Comparison of ENCODE assay signal across 24 mouse cellular contexts in genomic region chr3:28526671-28527070, GRCm38 (mm10).
DNase-seq lines count a peak whose midpoint lies in the region; ATAC-seq and TF ChIP-seq lines count a peak whose summit lies in the region.
"Had no signal": no experiment of that assay in that cellular context is flagged by ENCODE, and none has a peak within 500 bp of the region (broad histone marks: within the 10 kb centered on the region; RNA-seq: fewer than 3 reads in every experiment).

No protein-coding gene starts in this region.

- WGBS in forebrain, embryonic 13.5 days = 40% methylated on average over 2 of the region's 2 CpGs
- 19% methylated on average over 2 of the region's 2 CpGs for WGBS in forebrain, embryonic 15.5 days
- WGBS in lung, embryonic 15.5 days = 53% methylated on average over 2 of the region's 2 CpGs

- H3K36me3 ChIP-seq in forebrain, embryonic 13.5 days (ENCODE audit: poor library complexity, severe bottlenecking) = no peaks in the 10 kb centered on the region
- no peaks in the 10 kb centered on the region for H3K36me3 ChIP-seq in forebrain, embryonic 15.5 days
- no peaks in the 10 kb centered on the region for H3K36me3 ChIP-seq in lung, embryonic 15.5 days
- H3K36me3 ChIP-seq: embryonic facial prominence, embryonic 12.5 days; G1E; heart, embryonic 10.5 days; hindbrain, embryonic 12.5 days had no signal

- ATAC-seq in forebrain, embryonic 13.5 days = 0 out of 2 replicates have a peak, but pooled peaks have one; percentile 24
- ATAC-seq in forebrain, embryonic 15.5 days (replicated peaks) = no peak
- ATAC-seq in lung, embryonic 15.5 days (ENCODE audit: borderline replicate concordance, extremely low read depth, low FRiP score, low TSS enrichment) = peak; percentile 39; the same call in 1 of the 2 replicates
- ATAC-seq: CD4-positive, CD25-positive, alpha-beta regulatory T cell, adult 4 months; forebrain, postnatal 0 days; hindbrain, embryonic 16.5 days; inflammation-experienced regulatory T-cells, adult 6 months had no signal

- H3K27me3 ChIP-seq in forebrain, embryonic 13.5 days = no peaks in the 10 kb centered on the region
- no peaks in the 10 kb centered on the region for H3K27me3 ChIP-seq in forebrain, embryonic 15.5 days
- no peaks in the 10 kb centered on the region for H3K27me3 ChIP-seq in lung, embryonic 15.5 days
- H3K27me3 ChIP-seq: embryonic facial prominence, embryonic 12.5 days; hindbrain, embryonic 12.5 days had no signal

- peaks cover 16% of the 10 kb centered on the region for H3K4me1 ChIP-seq in forebrain, embryonic 13.5 days
- peaks cover 29% of the 10 kb centered on the region for H3K4me1 ChIP-seq in forebrain, embryonic 15.5 days
- H3K4me1 ChIP-seq in lung, embryonic 15.5 days = peaks cover 5% of the 10 kb centered on the region; the same call in 1 of the 2 replicates
- H3K4me1 ChIP-seq: embryonic facial prominence, embryonic 12.5 days had no signal

- TF ChIP-seq CTCF in layer of hippocampus, adult 2 months (conservative IDR thresholded peaks at IDR 0.05) = no peak

- DNase-seq in layer of hippocampus, adult 2 months (ENCODE audit: low spot score in 2 of 2) = no peak
- DNase-seq in layer of hippocampus, postnatal 36 days = no peak
- DNase-seq in lung, postnatal 25 days (ENCODE audit: low spot score) = no peak
- DNase-seq in frontal cortex, postnatal 10 days (ENCODE audit: low spot score in 2 of 2) = no peak
- DNase-seq: adrenal gland, postnatal 36 days; B cell, adult 2 months; cerebellum, adult 11 months; cerebellum, adult 8-10 months; cerebellum, postnatal 14 days; forebrain, postnatal 0 days; gastrocnemius, adult 2 months; gastrocnemius, postnatal 25 days; heart, postnatal 10 days; heart, postnatal 4 days had no signal

- no peak overlapping the region for H3K4me3 ChIP-seq in forebrain, embryonic 13.5 days
- no peak overlapping the region for H3K4me3 ChIP-seq in forebrain, embryonic 15.5 days
- H3K4me3 ChIP-seq in layer of hippocampus, adult 2 months = no peak overlapping the region
- no peak overlapping the region for H3K4me3 ChIP-seq in lung, embryonic 15.5 days
- H3K4me3 ChIP-seq: embryonic facial prominence, embryonic 12.5 days; gastrocnemius, adult 2 months; heart, embryonic 10.5 days; hindbrain, embryonic 12.5 days had no signal

- no peak overlapping the region for H3K4me2 ChIP-seq in forebrain, embryonic 13.5 days
- H3K4me2 ChIP-seq in forebrain, embryonic 15.5 days (replicated peaks) = no peak overlapping the region
- no peak overlapping the region for H3K4me2 ChIP-seq in lung, embryonic 15.5 days
- H3K4me2 ChIP-seq: embryonic facial prominence, embryonic 12.5 days; hindbrain, embryonic 12.5 days had no signal

- no peak overlapping the region for H3K27ac ChIP-seq in forebrain, embryonic 13.5 days
- no peak overlapping the region for H3K27ac ChIP-seq in forebrain, embryonic 15.5 days (replicated peaks)
- H3K27ac ChIP-seq in layer of hippocampus, adult 2 months = peak overlapping the region; percentile 72
- H3K27ac ChIP-seq in lung, embryonic 15.5 days = no peak overlapping the region
- H3K27ac ChIP-seq: embryonic facial prominence, embryonic 12.5 days; gastrocnemius, adult 2 months; heart, embryonic 10.5 days; hindbrain, embryonic 12.5 days had no signal

- H3K9me3 ChIP-seq in forebrain, embryonic 13.5 days (replicated peaks) = no peaks in the 10 kb centered on the region
- H3K9me3 ChIP-seq in forebrain, embryonic 15.5 days = no peaks in the 10 kb centered on the region
- H3K9me3 ChIP-seq in lung, embryonic 15.5 days = no peaks in the 10 kb centered on the region
- H3K9me3 ChIP-seq: embryonic facial prominence, embryonic 12.5 days; G1E; heart, embryonic 10.5 days; hindbrain, embryonic 12.5 days had no signal

- no peak overlapping the region for H3K9ac ChIP-seq in forebrain, embryonic 13.5 days
- no peak overlapping the region for H3K9ac ChIP-seq in forebrain, embryonic 15.5 days (replicated peaks)
- H3K9ac ChIP-seq in lung, embryonic 15.5 days = no peak overlapping the region
- H3K9ac ChIP-seq: embryonic facial prominence, embryonic 12.5 days; forebrain, postnatal 0 days; hindbrain, embryonic 12.5 days had no signal
